Mouse (Mus musculus) left cerebral cortex, postnatal 14 days (tissue): ENCODE results near the gene Minos1. TPM values are rescaled to one million over a fixed set of nuclear protein-coding genes. Genes with fewer than 3 reads are reported as not detected.

Experiments
- DNase-seq, 2 experiments: peaks; one replicate each; pipeline ENCODE4 v3.0.0; 2021 to 2022; ENCODE audit warnings: low spot score in 2 of 2, mixed read lengths in 1 of 2
- intact Hi-C: fragments of 180-260 bp; cut with DNase I; formaldehyde crosslinking; loops from one replicate; pipeline ENCODE4 v1.15.1; 2025
- total RNA-seq, 2 experiments: library from RNA; stranded (reverse); gene quantifications; 2 replicates each; pipeline ENCODE4 v1.2.3; 2021

Gene Minos1
- total RNA-seq, 2 experiments from 2014 or later, result 208 to 210 TPM

DNA sequence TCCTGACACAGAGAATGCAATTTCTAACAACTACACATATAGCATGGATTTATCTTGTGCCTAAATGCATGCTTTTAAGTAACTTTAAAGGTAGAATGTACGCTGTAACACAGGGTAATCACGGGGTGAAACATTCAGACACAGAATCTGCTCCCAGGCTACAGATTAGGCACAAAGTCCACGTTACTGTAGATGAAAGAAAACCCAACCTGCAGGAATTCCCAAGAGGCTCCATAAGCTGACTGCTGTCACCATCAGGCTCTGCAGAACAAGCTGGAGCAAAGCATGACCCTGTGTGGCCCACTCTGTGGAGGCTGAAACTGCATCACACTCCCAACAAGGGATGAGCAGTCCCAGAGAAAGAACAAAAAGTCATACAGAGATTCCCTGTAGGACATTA, 18.4 kb downstream of the Minos1 start:
- DNase-seq, result no peak
- intact Hi-C loops, result no loop called here

DNA sequence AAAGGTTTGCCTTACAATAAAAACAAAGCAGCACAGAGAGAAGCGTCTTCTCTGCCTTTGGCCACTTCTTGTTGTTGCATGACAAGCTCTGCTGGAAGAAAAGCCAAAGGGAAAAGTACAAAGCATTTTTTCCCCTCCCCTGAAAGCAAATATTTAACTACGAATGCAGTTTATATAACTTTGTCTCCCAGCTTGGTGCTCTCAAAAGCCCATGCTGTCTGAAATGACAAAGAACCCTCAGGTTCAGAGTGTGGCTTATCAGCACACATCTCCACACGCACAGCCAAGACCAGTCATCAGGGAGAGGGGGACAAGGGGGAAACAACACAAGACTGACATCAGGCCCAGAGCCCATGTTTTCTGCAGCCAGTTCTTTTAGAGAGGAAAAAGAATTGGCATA, 19.5 kb downstream of the Minos1 start:
- intact Hi-C loops, result no loop called here

DNA sequence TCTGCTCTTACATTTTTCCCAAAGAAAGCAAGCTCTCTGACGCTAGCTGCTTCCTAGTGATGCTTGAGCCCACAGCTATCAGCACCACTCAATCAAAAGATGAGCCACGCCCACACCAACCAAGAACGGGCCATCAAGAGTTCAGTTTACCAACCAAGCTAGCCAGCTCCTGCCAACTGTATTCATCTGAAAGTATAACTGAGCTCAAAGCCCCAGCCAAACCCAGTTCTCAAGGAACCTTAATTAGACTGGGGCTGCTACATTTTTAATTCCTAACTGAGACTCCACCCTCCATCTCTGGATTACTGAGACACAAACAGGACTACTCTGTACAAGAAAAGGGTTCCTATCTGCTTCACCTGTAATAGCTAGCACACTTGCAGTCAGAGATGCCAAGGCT, 20.1 kb downstream of the Minos1 start:
- intact Hi-C loops, result no loop called here
- DNase-seq, result no peak

More for the DNA sequence above, 19.5 kb downstream of the Minos1 start:
- DNase-seq, result no peak

DNA sequence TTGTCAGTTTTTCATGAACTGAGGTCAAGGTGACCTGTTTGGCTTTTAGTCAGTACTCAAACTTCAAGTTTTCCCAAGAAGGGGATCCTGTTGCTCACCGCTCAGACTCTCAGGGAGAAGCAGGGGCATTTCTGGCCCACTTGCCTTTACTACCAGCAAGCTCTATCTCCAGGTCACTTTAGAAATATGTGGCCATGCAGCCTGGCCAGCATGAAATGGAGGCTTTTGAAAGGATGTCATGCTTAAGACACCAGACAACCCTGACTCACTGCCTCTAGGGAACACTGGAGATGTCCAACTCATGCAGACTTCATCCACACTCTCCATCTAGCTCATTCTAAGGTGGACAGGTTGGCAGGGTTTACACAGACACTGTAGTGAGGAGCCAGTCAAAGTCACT, 25.5 kb downstream of the Minos1 start:
- intact Hi-C loops, result no loop called here
- no peak for DNase-seq

DNA sequence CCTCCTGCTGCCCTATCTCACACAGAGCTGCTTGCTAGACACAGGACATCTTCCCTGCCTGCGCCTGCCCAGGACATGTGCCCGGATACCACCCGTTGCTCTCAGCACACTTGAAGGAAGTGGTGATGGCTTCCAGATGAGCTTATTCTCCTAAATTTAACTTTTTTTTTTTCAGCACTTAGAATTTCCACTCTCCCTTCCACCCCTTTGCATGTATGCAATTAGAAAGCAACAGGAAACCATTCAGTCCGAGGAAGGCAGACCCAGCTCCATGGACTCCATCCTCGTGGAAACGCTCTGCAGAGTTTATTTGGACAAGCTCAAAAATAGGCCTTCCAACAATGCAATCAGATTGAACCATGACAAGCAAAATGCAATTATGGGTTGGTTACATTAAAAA, 29.4 kb downstream of the Minos1 start:
- DNase-seq, result no peak
- intact Hi-C loops, result no loop called here

DNA sequence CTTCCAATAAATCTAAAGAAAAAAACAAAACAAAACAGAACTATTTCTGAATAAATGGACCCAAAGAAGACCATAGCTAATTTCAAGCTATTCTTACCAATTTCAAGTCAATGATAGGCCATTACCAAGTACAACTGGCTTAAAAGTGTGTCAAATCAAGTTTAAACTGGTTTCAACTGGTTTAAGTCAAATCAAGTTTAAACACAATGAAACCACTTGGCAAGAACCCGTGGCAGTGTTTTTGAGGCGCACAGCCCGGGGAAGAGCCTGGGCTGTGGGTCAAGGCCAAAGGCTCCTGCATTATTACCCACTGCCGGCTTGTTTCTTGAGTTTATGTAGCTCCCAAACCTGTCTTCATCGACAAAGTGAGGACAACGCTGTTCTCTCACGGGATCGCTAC, 30.6 kb downstream of the Minos1 start:
- intact Hi-C loops, result no loop called here
- no peak for DNase-seq

DNA sequence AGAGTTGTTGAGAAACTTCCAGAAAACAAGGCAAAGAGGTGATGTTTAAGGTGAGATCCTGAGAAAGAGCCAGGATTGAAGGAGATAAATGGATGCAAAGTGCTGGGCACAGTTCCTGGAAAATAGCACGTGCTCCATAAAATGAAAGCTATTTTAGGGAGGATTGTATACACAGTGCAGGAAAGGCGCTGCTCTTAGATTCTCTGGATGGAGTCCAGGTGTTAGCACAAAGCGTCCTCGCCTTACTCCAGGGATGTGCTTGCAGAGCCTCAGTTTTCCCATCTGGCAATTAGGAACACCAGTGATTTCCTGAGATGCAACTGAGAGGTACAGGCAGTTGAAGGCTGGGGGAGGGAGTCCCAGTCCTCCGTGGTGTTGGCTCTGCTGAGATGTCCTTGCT, 34.7 kb downstream of the Minos1 start:
- no peak for DNase-seq
- intact Hi-C loops, result loop anchor here (10.0 kb wide), 1 partner anchor 159 kb away; no protein-coding TSS in a partner anchor

DNA sequence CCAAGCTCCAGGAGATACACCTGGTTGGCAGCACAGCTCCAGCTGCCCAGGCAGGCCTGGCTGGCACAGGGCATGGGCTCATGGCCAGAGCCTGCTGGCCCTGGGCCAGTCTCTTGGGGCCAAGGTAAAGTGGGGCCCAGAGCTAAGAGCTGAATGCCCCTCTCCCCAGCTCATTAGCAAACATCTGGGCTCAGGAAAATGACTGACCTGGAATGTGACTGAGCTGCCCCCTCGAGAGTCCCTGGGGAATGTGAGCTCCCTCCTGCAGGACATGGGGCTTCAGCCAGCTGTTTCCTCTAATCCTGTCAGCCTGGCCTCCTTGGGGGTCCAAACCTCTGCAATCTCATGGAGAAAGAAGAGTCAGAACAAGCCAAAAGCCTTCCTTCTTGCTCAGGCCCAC, 35.5 kb downstream of the Minos1 start:
- no peak for DNase-seq
- intact Hi-C loops, result loop anchor here (10.0 kb wide), 1 partner anchor 159 kb away; no protein-coding TSS in a partner anchor

DNA sequence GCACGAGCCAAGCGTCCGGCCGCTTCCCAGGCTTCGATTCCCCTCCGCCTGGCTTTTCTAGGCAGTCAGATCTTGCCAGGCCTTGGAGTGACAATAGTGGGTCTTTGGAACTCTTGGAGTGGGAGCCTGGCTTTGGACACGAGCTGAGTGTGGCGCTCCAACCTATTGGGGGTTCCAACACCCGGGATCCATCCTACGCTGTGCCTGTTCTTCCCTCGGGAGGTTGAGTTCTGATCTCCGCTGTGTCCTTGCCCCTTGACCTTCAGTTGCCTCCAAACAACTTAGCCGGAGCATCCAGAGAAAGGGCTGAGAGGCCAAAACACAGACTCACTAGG, 37.8 kb downstream of the Minos1 start:
- intact Hi-C loops, result loop anchor here (10.0 kb wide), 1 partner anchor 162 kb away; no protein-coding TSS in a partner anchor

DNA sequence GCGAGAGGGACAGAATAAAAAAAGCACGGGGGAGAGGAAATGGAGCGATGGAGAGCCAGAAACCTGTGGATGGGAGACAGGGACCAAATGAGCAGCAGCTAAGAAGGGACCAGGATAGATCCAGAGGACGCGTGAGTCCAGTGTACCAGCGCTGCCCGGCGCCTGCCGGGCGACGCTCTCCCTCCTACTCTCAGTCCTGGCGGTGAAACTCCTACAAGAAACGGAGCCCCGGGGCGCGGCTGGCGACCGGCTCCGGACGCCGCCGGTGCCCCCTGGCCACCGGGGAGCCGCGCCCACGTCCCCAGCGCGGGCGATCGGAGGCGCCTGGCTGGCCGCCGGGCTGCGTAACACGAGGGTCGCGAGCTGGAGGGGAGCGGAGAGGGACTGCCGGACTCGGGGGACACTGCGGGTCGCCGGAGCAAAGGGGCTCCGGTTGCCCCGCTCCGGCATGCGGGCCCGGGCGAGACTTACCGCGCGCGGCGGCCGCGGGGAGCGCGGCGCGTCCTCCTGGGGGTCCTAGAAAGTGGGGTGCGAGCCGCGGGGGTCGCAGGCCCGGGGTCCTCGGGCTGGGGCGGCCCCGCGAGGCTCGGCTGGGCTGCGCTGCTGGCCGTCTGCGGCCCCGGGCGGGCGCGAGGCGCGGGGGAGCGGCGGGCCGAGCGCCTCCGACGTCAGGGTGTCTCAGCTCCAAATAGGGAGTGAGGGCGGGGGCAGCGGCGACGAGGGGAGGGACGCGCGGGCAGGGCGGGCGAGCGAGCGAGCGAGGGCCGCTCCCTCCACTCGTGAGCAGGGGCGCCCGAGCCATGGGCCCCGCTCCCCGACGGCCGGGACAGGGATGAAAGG, 38.3 kb downstream of the Minos1 start, which contains the start of gene Nbl1:
Gene Nbl1, minus strand, starts transcription at position 638 of the 840 bp plus-strand sequence.
- intact Hi-C loops, result loop anchor here (10.0 kb wide), 1 partner anchor 162 kb away; no protein-coding TSS in a partner anchor

More for the DNA sequence above, 37.8 kb downstream of the Minos1 start:
- no peak for DNase-seq

DNA sequence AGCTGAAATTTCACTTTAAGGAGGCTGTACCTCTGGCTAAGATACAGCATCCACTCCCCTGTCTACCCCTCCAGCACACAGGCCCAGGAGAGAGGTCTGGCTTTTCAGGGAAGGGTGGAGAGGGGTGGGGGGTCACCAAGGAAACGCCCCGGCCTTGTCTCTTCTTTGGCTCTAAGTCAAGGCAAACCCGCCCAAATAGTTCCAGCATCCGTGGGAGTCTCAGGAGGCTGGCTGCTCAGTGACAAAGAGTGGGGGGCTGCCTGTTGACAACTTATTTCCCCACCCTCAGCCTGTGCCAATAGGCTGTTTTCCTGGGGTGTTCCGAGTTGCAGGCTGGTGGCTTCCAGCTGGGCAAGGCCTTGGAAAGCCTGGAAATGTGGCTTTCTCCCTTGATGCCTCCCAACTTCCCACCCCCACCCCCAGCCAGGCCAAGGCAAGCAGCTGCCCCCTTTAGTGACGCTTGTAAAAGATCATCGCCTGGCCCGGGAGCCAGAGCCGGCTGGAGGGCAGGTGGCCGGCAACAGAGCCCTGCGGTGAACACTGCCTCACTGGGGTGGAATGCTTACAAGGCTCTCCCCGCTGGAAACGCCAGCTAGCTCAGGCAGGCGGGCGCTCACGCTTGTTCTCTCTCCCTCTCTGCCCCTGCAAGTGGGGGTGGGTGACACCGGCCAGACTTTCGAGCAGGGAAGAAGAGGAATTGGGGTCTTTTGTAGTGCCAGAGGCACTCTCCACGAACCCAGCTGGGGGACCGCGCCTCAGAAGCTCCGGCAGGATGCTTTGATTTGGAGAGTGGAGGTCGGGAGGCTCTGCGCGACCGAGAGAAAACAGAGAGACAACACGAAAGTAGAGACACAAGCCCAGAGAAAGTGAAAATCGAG, 39.2 kb downstream of the Minos1 start:
- intact Hi-C loops, result loop anchor here (10.0 kb wide), 1 partner anchor 163 kb away; no protein-coding TSS in a partner anchor

More for the DNA sequence above, 38.3 kb downstream of the Minos1 start, which contains the start of gene Nbl1:
- DNase-seq, result no peak

DNA sequence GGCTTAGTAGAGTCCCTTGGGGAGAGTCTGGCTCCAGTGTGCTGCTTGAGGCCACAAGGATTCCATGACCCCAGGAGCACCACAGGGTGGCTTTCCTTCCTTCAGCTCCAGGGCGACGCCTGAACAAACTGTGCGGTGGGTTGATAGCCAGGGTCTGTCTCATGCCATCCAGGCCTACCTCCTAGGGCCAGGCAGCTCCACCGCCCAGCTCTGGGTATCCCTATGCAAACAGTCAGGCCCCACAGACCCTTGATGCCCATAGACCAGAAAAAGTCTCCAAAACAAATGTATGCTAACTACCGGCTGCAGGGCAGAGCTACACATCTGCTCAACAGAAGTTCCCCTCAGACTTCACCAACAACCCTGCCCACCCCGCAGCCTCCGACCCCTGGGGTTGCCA, 39.8 kb downstream of the Minos1 start:
- DNase-seq, result no peak
- intact Hi-C loops, result loop anchor here (10.0 kb wide), 1 partner anchor 164 kb away; no protein-coding TSS in a partner anchor

More for the DNA sequence above, 39.2 kb downstream of the Minos1 start:
- DNase-seq, result no peak

DNA sequence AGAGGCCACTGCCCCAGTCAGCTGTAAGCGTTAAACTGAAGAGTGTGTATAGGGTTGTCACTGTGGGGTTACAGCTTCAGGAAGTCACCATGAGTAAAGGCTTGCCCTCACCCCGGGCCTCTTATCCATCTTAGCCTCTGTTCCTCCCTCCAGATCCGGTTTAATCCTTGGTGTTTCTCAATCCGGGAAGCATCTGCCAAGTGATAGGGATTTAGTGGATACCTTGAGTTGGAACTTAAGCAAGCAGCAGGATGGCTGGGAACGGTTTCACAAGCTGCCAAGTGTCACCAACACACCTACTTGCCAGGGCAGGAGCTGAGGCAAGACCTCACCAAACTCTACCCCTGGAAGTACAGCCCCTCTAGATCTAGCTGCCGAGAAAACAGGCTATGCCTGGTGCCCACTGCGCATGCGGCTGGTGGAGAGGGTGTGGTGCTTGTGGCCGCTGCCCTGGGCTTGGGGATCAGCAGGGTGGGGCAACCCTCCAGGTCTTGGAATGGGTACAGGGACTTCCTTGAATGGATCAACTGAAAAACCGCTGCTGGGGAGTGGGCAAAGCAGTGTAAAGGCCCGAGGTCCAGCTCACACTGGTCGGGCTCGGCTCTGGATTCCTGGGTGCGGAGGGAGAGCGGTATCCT, 40.5 kb downstream of the Minos1 start:
- no peak for DNase-seq
- intact Hi-C loops, result loop anchor here (10.0 kb wide), 1 partner anchor 164 kb away; no protein-coding TSS in a partner anchor

DNA sequence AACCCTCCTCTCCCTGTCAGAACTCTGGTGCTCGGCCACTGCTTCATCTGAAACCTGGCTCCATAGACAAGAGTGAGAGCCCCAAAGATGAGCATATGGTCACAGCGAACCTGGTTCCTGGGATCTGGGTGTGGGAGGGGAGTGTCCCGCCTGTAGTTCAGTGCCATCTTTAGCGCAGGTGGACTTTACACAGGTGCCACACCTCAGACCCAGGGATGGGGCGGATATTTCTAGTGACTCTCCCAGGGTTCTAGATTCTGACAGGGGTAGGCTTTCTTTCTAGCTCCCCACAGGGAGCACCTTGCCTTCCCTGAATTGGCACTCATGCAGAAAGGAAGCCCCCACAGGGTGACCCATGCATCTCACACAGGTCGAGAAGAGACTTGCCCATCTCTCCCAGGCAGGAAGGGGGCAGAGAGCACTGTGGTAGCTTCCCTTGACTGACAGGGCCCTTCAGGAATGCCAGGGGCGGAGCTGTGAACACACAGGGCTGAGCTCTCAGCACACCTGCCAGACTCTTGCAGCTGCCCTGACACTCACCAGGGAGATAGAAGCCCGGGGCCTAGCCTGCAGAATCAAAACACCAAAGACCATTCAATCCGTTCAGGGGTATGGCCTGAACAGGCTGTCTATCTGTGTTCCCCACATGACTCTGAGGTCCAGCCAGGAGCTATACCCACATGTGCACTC, 41.8 kb downstream of the Minos1 start:
- intact Hi-C loops, result no loop called here
- DNase-seq, result no peak

DNA sequence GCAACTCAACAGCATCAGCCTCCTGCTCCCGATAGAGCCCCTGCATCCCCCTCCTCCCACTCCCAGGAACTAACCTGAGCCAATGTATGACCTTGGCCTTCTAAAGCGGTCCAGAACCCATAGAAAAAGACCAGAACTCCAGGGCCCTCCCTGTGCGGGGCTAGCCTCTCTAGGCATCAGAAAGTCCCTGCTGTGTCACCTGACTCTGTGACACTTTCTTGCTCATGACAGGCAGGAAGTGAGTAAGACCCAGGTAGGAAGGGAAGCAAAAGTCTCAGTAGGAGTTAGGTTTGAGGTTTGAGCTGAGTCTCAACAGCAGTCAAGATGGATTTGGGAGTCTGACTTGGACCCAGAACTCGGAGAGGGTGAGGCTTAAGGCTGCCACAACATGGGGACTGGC, 43.9 kb downstream of the Minos1 start:
- DNase-seq, result no peak
- intact Hi-C loops, result loop anchor here (1.0 to 2.0 kb wide), 2 partner anchors 200 to 250 kb away; no protein-coding TSS in a partner anchor

DNA sequence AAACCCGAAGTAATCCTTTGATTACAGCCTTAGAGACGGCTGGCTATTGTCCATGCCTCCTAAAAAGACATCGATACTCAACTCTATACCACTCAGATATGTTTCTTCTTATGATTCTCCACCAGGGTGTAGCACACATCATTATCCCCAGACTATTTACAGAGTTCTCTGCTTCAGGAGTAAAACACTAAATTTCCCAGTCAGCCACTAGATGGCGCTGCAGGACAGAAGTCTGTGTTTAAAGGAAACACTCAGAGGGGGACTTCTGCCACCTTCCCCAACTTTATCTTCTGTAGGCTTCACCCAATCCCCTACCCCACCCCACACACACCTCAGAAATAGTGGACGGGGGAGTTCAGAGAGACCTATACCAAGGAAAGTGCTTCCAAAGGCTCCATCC, 44.9 kb downstream of the Minos1 start:
- intact Hi-C loops, result loop anchor here (1.0 to 2.0 kb wide), 2 partner anchors 201 to 251 kb away; no protein-coding TSS in a partner anchor
- peak; percentile 91 to 94 for DNase-seq

DNA sequence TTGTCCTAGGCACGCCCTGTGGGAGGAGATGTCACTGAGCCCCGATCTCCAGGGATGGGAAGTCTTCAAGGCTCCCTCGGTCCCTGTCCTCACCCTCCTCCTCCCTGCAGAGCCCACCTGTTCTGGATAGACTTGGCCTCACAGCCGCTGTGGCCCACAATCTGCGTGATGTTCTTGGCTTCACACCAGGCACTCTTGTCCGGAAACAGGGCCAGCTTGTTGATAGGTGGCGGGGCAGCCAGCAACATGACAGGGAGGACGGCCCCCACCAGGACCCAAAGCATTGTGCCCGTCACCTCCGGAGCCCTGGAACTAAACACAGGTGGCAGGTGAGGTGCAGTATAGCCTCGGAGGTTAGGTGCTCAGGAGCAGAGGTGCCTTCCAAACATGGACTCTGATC, 45.6 kb downstream of the Minos1 start:
- no peak for DNase-seq
- intact Hi-C loops, result no loop called here

DNA sequence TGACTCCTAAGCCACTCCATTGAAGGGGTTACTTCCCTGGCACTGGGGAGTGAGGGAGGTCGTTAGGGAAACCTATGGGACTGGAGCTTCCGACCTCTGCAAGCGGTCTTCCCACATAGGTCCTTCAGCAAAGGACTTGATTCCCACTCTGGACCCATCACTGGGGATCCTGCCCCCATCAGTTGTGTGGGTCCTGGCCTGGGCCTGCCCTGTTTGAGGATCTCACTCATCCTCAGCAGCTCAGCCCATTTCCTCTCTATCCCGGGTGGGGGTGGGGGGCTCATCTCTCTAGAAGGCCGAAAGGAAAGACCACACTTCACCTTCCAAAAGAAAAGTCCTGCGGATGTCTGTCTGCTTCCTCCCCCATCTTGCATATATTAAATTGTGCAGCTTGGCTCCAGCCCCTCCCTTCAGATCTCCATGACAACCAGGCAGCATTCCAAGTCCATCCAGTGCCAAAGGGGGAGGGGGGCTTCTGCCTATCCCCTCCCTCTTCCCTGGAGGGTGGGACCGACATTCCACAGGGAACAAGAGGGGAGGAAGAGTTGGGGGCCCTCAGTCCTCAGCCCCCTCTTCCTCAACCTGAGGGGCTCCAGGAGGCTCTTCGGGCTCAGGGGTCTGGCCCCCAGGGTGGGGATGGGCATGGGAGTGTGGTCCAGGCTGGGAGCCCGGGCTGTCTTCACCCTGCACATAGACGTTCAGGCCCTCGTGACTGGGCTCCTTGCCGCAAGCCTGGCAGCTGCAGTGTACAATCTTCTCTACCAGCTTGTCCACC, 47.9 kb downstream of the Minos1 start:
- peak; percentile 66 to 79 for DNase-seq

More for the DNA sequence above, 47.9 kb downstream of the Minos1 start:
- intact Hi-C loops, result no loop called here
